Mouse (Mus musculus) hematopoietic stem cell, adult 5-6 weeks (primary cell): ENCODE results near the gene Cdk5r2. TPM values are rescaled to one million over a fixed set of nuclear protein-coding genes. Genes with fewer than 3 reads are reported as not detected.

Experiments
- ATAC-seq, 2 experiments: fragments of 125-278 bp in 1 of 2; replicated peaks in 1 of 2; 2 replicates each; pipeline ENCODE4 v1.8.0; 2016 to 2017; ENCODE audit warnings: inconsistent platforms in 2 of 2, mild to moderate bottlenecking in 2 of 2, moderate number of reproducible peaks in 2 of 2, low read depth in 1 of 2, moderate TSS enrichment in 1 of 2; ENCODE audit not compliant: low FRiP score in 2 of 2, poor library complexity in 2 of 2, severe bottlenecking in 2 of 2, insufficient read depth in 1 of 2, low TSS enrichment in 1 of 2
- total RNA-seq: library from RNA; stranded (forward); fragments of 172-1452, 232-1000 nt; gene quantifications from 2 replicates; pipeline ENCODE4 v1.2.3, GENCODE M21; 2017

The Cdk5r2 gene
- total RNA-seq, 1 experiment from 2014 or later: not detected

DNA sequence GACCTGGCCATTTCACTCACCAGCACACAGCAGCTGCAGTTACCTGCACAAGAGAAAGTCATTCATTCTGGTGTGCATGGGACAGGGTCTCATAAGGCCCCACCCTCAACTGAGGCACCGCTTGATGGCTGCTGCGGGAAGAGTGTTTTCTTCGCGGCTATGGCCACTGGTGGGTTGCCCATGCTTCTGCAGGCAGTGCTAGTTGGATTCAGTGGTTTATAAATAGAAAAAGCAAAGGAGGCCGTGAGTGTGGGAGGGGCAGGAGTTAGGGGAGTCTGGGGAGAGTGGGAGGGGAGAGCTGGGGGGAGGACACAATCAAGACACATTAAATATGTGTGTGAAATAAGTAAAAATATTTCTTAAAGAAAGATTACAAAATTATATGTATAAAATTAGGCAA, 11.6 kb upstream of the Cdk5r2 start:
- no peak for ATAC-seq

- ATAC-seq: no peak
Observed at GRCm38 (mm10) chr1:74846341-74846740, 8.4 kb upstream of the Cdk5r2 start.

DNA sequence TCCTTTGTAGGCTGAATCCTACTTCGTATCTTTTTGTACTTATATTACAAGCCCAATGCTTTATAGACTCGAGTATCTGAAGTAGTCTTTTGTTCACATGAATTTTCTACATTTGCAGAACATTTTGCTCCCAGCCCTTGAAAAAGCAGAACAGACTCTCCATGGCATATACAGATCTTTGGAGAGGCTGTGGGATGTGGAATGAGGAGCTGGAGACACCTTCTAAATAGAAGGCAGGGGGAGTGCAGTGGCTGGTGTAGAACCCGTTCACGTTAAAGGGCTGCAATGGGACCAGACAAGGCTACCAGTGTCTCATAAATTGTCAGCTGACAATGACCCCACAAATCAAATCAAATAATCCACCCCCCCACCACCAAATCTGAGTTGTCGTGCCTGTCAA, 5.8 kb upstream of the Cdk5r2 start:
- ATAC-seq: no peak

DNA sequence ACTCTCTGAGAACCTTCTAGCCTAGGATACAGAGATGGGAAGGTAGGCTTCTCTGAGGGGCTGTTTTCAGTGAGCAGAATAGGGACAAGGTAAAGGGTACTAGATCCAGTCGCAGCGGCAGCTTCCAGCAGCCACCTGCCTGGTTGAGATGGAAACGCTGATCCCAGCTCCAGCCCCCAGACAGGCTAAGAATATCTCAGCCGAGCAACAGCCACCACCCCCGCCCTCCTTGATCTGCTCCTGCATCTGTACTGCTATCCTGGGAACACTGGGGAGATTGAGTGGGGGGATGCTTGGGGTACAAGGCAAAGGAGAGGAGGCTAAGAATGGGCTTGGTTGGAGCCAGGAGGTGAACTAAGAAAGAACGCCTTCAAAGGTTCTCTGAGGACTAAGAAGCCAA, 4.5 kb upstream of the Cdk5r2 start:
- ATAC-seq: no peak

DNA sequence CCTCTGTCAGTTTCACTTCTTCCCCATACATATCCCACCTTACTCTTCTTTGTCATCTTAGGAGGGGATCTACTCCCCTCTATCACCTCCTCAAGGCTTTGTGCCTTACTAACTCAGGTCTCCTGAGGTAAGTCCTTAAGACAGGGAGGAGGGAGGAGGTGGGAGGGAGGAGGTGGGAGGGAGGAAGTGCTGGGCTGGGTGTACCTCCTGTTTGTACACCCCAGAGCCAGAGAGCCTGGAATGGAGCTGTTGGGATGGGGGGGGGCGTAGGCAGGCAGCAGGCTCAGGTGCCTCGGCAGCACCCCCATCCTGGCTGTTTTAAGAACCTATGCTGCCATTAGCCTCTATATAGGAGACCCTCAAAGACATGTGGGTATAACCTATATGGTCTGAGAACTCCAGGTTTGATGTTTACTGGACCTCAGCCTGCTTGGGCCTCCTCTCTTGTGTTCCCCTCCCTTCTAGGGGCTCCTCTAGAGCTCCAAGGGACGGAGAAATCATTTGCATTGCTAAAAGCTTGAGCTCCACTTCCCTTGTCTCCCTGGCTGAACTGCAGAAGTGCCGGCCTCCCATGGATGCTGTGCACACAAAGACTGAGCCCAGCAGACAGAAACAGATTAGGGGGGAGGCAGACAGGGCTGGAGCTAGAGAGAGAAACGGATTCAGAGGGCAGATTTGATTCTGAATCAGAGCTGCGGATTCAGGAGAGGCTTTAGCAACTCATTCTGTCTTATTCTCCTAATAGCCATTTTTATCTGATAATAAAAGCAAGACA, 3.5 kb upstream of the Cdk5r2 start:
- no peak for ATAC-seq

DNA sequence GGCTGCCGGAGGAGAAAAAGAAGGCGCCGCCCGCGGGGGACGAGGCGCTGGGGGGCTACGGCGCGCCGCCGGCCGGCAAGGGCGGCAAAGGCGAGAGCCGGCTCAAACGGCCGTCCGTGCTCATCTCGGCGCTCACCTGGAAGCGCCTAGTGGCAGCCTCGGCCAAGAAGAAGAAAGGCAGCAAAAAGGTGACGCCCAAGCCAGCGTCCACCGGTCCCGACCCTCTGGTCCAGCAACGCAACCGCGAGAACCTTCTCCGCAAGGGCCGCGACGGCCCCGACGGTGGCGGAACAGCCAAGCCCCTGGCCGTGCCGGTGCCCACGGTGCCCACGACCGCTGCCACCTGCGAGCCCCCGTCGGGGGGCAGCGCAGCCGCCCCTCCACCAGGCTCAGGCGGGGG, 422 bp downstream of the Cdk5r2 start:
- no peak for ATAC-seq

- no peak for ATAC-seq
Observed at GRCm38 (mm10) chr1:74855651-74856438, 1.1 kb downstream of the Cdk5r2 start.

- ATAC-seq: no peak
Observed at GRCm38 (mm10) chr1:74856439-74856720, 1.6 kb downstream of the Cdk5r2 start.

DNA sequence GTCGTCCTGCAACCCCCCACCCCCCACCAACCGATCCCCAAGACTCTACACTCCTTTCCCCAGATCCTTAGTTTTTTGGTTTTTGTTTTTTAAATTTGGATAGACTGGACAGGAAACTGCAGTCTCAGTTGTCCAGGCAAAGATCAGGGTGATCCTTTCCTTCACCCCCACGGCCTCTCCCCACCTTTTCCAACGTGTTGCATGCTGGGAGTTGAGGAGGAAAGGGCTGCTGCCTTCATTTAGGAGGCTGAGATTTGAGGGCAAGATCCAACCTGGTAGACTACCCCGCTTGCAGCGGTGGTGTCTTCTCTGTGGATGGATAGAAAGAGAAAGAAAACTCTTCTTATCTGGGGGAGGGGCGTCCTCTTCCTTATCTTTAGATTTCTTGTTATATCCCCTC, 2.1 kb downstream of the Cdk5r2 start:
- no peak for ATAC-seq

GRCm38 (mm10) chr1:74857201-74857600, 2.5 kb downstream of the Cdk5r2 start:
- no peak for ATAC-seq

DNA sequence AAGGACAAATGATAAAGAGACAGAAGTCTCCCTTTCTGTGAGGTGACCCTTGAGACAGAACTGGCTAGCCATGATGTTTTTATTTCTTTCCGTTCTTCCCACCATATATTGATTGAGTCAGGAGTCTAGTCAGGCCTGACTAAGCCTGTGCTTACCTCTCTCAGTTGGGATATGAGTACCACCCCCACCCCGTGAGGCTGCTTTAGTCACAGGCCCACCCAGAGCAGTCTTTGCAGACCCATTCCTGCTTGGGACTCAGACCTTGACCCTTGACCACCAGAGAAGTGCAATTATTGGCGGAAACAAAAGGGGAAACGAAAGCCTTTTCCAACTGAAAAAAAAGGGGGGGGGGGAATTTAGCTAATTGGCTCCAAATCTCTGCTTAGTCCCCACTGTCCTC, 2.9 kb downstream of the Cdk5r2 start:
- ATAC-seq: no peak

DNA sequence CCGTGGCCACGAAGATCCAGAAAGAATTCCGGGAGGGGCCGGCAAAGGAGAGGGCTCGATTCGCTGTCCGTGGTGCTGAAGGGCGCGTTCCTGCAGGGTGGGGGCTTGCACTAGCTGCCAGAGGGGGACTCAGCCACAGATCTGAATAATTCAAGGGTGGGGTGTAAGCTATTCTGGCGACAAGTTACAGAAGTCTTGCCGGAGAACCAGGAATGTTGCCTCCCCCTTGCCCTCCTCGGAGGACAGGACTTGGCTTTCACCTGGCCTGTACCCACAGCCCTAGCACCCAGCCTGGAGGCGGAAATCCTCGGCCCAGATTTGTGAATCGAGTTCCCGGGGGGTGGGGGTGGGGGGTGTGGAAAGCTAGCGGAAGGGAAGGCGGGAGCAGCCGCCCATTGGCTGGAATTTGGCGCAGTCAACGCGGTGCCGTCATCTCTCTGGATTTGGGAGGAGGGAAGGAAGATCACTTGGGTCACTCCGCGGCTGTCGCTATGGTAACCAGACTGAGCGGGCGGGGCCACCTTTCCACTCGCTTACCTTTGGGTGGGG, 3.5 kb downstream of the Cdk5r2 start:
- ATAC-seq: no peak

DNA sequence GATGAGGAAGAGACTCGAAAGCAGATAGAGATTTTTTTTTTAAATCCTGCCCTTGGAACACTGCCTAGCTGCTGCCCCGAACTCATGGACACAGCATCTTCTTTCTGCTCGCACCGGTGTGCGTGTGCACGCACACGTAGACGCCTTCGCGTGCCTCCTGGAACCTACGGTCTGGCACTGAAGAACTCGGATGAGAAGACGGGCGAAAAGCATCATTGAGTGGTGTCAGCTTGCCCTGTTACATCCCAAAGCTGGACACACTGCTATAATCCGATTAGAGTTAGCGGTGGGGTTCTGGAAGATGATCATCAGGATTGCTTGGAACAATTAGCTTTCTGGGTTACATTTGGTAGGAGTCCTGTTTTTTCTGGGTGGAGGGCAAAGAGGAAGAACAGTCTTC, 4.1 kb downstream of the Cdk5r2 start:
- ATAC-seq: no peak

- no peak for ATAC-seq
Observed at GRCm38 (mm10) chr1:74859223-74859984, 4.7 kb downstream of the Cdk5r2 start.

DNA sequence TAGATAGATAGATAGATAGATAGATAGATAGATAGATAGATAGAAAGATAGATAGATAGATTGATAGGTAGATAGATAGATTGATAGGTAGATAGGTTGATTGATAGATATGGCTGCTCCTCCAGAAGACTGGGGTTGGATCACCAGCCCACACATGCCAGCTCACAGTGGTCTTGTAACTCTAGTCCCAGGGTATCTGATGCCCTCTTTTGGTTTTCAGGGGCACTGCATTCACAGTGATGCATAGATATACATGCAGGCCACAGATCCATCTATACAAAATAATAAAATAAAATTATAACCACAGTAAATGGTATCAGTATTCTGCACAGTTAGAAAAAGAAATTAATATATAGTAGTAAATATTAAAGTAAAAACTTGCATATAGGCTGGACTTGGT, 7.0 kb downstream of the Cdk5r2 start:
- ATAC-seq: no peak

DNA sequence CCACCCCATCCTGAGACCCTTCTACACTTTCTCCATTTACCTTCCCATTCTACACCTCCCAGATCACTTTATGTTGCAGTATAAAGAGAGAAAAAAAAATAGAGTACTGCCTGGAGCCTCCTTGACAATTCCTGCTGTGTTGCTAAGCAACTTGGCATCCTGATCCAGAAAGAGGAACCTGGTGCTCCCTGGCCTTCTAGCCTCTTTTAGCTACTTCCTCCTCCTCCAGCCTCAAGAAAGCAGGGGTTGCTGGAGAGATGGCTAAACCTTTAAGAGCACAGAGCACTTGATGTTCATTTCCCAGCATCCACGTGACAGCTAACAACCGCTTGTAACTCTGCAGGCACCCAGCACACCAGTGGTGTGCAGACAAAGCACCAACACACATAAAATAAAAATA, 17.5 kb downstream of the Cdk5r2 start:
- ATAC-seq: peak in 1 of 2 experiments; percentile 36; a peak in 1 of 4 replicates

DNA sequence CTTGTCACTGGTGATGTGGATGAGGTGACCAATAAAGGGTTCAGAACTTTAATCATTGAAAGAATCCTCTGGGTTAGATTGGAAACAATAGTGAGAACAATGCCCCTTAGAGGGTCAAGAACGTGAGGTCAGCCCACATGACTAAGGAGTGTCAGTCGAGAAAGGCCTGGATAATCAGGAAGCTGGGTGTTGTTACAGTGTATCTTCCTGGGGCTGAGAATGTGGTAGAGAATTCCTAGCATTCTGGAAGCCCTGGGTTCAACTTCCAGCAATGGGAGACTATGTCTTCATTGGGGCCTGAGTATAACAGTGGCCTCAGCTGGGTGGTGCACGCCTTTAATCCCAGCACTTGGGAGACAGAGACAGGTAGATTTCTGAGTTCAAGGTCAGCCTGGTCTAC, 22.5 kb downstream of the Cdk5r2 start:
- ATAC-seq: no peak

GRCm38 (mm10) chr1:74880785-74881360, 26.1 kb downstream of the Cdk5r2 start:
- ATAC-seq: peak; percentile 51 to 55; a peak in 2 of 4 replicates
